Mouse (Mus musculus): ENCODE data around the gene Retnla. TPM values are rescaled to one million over a fixed set of nuclear protein-coding genes. Genes with fewer than 3 reads are reported as not detected.

The Retnla gene
- total RNA-seq (2014; rRNA removed): not detected in 2 replicates
- polyA plus RNA-seq (2015; fragmentation: Nextera tagmentation; extraction: Ambion mirVana): not detected in 2 replicates

DNA sequence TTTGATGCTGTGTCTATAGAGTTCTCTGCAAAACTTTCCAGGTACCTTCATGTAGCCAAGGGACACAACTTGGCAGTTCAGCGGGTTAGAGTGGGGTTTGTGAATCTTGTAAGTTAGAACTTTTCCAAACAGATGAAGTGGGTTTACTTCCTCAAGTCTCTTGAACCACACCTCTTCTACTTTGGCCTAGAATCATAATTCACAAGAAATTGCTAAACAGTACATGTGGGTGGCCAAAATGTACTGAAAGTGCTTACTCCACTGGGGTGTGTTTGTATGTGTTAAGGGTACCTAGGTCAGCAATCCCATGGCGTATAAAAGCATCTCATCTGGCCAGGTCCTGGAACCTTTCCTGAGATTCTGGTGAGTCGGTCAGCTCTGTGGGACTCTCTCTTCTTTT is at the start of gene Retnla:
Gene Retnla, plus strand, starts transcription at position 286 of the 400 bp plus-strand sequence.
- H3K9me3 ChIP-seq (ENCODE audit: low read length): no peaks in the 10 kb centered on the region
- no peak for TF ChIP-seq CTCF (IDR thresholded peaks at IDR 0.05)
- H3K4me2 ChIP-seq (ENCODE audit: low read depth, low read length, poor library complexity, severe bottlenecking): no peak within 1 kb of the TSS
- WGBS: 80% methylated on average over 3 of the region's 3 CpGs
- H3K4me3 ChIP-seq (ENCODE audit: low read depth, low read length): no peak within 1 kb of the TSS
- H3K27me3 ChIP-seq (ENCODE audit: insufficient read depth, low read length): no peaks in the 10 kb centered on the region
- DNase-seq (ENCODE audit: low spot score) (no peak), ATAC-seq (ENCODE audit: low FRiP score) (no peak)
- H3K27ac ChIP-seq (ENCODE audit: low read depth, low read length): no peak within 1 kb of the TSS
- H3K9ac ChIP-seq (replicated peaks; ENCODE audit: low read length, poor library complexity, severe bottlenecking): no peak within 1 kb of the TSS
- H3K4me1 ChIP-seq (ENCODE audit: insufficient read depth, low read length): no peaks in the 10 kb centered on the region
- H3K36me3 ChIP-seq (ENCODE audit: insufficient read depth, low read length): no peaks in the 10 kb centered on the region

DNA sequence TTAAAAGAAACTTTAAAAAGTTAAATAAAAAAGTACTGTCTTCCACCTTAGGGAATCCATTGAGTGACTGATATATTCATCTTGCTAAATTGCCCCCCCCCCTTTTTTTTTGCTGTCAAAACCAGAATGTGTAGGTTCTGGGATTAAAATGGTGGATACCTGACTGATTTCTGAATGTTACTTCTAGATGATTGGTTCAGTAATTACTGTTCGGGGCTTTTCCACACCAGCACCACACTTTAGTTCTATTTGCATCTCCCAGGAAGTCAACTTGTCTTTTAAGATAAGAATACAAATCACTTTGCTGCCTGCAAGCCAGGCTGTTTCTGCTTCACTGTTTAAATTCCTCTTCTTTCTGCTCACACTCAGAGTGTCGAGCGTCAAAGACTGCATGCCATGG is 44.1 kb upstream of the Retnla start:
- Histone ChIP-seq H3K9me3 (ENCODE audit: low read length) (no peaks in the 10 kb centered on the region), H3K36me3 (ENCODE audit: insufficient read depth, low read length) (no peaks in the 10 kb centered on the region), H3K9ac (replicated peaks; ENCODE audit: low read length, poor library complexity, severe bottlenecking) (no peak overlapping the region), H3K4me1 (ENCODE audit: insufficient read depth, low read length) (no peaks in the 10 kb centered on the region), H3K27me3 (ENCODE audit: insufficient read depth, low read length) (no peaks in the 10 kb centered on the region), H3K27ac (ENCODE audit: low read depth, low read length) (no peak overlapping the region), H3K4me3 (ENCODE audit: low read depth, low read length) (no peak overlapping the region), H3K4me2 (ENCODE audit: low read depth, low read length, poor library complexity, severe bottlenecking) (no peak overlapping the region)
- DNase-seq (ENCODE audit: low spot score) (no peak), ATAC-seq (ENCODE audit: low FRiP score) (no peak)
- WGBS: 71% methylated on average over 3 of the region's 3 CpGs
- TF ChIP-seq CTCF (IDR thresholded peaks at IDR 0.05): no peak

DNA sequence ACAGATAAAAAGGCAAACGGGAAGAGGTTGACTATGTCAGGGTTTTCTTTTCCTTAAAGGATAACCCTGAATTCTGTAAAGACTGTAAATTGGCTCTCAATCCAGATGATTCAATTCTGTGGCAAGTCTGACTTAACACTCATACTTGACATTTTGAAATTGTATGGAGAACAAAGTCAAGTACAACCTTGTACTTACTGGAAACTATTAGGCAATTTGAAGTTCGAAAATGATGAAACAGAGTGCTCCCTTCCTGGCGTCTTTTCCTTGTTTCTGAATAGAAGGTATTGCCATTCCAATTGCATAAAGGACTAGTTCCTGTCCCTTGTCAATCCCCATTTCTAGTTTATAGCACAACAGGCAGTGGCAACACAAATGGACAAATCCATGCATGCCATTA is 42.9 kb upstream of the Retnla start:
- Histone ChIP-seq H3K4me2 (ENCODE audit: low read depth, low read length, poor library complexity, severe bottlenecking) (no peak overlapping the region), H3K9ac (replicated peaks; ENCODE audit: low read length, poor library complexity, severe bottlenecking) (no peak overlapping the region), H3K36me3 (ENCODE audit: insufficient read depth, low read length) (no peaks in the 10 kb centered on the region), H3K4me1 (ENCODE audit: insufficient read depth, low read length) (no peaks in the 10 kb centered on the region), H3K9me3 (ENCODE audit: low read length) (no peaks in the 10 kb centered on the region), H3K4me3 (ENCODE audit: low read depth, low read length) (no peak overlapping the region), H3K27ac (ENCODE audit: low read depth, low read length) (no peak overlapping the region), H3K27me3 (ENCODE audit: insufficient read depth, low read length) (no peaks in the 10 kb centered on the region)
- 83% methylated on average over 3 of the region's 3 CpGs for WGBS
- TF ChIP-seq CTCF (IDR thresholded peaks at IDR 0.05): no peak
- ATAC-seq (ENCODE audit: low FRiP score) (no peak), DNase-seq (ENCODE audit: low spot score) (no peak)

DNA sequence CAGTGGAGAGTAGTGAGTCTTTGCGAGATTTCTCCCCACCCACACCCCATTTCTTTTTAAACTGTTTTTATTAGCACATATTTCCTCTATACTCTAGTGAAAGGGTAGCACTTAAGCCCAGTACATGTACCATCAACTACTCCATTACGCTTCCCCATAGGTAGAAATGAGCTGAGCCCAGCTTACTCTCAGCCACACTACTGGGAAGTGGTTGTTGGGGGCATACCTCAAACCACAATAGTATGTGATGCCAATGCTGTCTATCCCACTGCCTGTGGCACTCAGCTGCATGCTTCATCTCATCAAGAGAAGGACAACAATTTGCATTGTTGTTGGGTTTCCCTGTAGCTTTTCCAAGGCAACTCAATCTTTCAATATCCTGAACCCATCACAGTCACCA is 41.4 kb upstream of the Retnla start:
- Histone ChIP-seq H3K9ac (replicated peaks; ENCODE audit: low read length, poor library complexity, severe bottlenecking) (no peak overlapping the region), H3K36me3 (ENCODE audit: insufficient read depth, low read length) (no peaks in the 10 kb centered on the region), H3K4me2 (ENCODE audit: low read depth, low read length, poor library complexity, severe bottlenecking) (no peak overlapping the region), H3K27ac (ENCODE audit: low read depth, low read length) (no peak overlapping the region), H3K27me3 (ENCODE audit: insufficient read depth, low read length) (no peaks in the 10 kb centered on the region), H3K4me1 (ENCODE audit: insufficient read depth, low read length) (no peaks in the 10 kb centered on the region), H3K9me3 (ENCODE audit: low read length) (no peaks in the 10 kb centered on the region), H3K4me3 (ENCODE audit: low read depth, low read length) (no peak overlapping the region)
- WGBS: 95% methylated on average over 2 of the region's 2 CpGs
- DNase-seq (ENCODE audit: low spot score): no peak
- ATAC-seq (ENCODE audit: low FRiP score): no peak
- TF ChIP-seq CTCF (IDR thresholded peaks at IDR 0.05): no peak

DNA sequence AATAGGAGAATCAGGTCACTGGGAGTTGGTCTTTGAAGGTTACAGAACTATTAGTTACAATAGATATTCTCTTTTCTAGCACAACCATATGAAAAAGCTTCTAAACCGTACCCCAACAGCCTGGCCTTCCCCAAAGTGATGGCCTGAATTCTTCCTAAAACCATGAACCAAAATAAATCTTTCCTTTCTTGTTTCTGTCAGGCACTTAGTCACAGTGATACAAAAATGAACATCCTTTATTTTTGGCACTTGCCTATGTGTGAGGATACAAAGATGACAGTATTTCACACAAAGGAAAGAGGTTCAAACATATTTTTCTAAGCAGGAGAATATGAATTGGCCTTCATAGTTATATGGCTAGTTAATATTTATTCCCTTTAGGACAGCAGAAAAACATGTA is 36.9 kb upstream of the Retnla start:
- no peaks in the 10 kb centered on the region for H3K9me3 ChIP-seq (ENCODE audit: low read length)
- H3K36me3 ChIP-seq (ENCODE audit: insufficient read depth, low read length): no peaks in the 10 kb centered on the region
- no peak overlapping the region for H3K9ac ChIP-seq (replicated peaks; ENCODE audit: low read length, poor library complexity, severe bottlenecking)
- H3K27ac ChIP-seq (ENCODE audit: low read depth, low read length): no peak overlapping the region
- DNase-seq (ENCODE audit: low spot score): no peak
- no peak for TF ChIP-seq CTCF (IDR thresholded peaks at IDR 0.05)
- H3K4me2 ChIP-seq (ENCODE audit: low read depth, low read length, poor library complexity, severe bottlenecking): no peak overlapping the region
- H3K4me1 ChIP-seq (ENCODE audit: insufficient read depth, low read length): no peaks in the 10 kb centered on the region
- no peak overlapping the region for H3K4me3 ChIP-seq (ENCODE audit: low read depth, low read length)
- no peak for ATAC-seq (ENCODE audit: low FRiP score)
- WGBS: 74% methylated on average over 1 of the region's 1 CpGs
- H3K27me3 ChIP-seq (ENCODE audit: insufficient read depth, low read length): no peaks in the 10 kb centered on the region

DNA sequence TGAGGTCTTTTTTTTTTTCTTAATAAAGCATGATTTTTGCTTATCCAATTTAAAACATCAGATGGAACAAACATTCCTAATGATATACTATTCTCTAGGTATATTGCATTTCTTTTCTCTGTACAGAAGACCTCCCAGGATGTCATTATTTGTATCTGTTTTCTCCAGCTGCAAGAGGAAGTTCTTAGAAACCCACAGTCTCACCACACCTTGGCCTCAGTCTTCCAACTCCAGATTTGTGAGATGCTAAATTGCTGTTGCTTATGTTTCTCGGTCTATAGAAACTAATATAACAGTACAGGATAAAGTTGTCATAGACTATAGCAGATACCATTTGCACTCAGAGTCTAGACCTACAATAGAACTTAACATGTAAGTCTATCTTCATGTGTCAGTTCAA is 35.8 kb upstream of the Retnla start:
- ATAC-seq (ENCODE audit: low FRiP score) (no peak), DNase-seq (ENCODE audit: low spot score) (no peak)
- Histone ChIP-seq H3K9ac (replicated peaks; ENCODE audit: low read length, poor library complexity, severe bottlenecking) (no peak overlapping the region), H3K36me3 (ENCODE audit: insufficient read depth, low read length) (no peaks in the 10 kb centered on the region), H3K27ac (ENCODE audit: low read depth, low read length) (no peak overlapping the region), H3K27me3 (ENCODE audit: insufficient read depth, low read length) (no peaks in the 10 kb centered on the region), H3K4me1 (ENCODE audit: insufficient read depth, low read length) (no peaks in the 10 kb centered on the region), H3K9me3 (ENCODE audit: low read length) (no peaks in the 10 kb centered on the region), H3K4me3 (ENCODE audit: low read depth, low read length) (no peak overlapping the region), H3K4me2 (ENCODE audit: low read depth, low read length, poor library complexity, severe bottlenecking) (no peak overlapping the region)
- no peak for TF ChIP-seq CTCF (IDR thresholded peaks at IDR 0.05)
- WGBS: 98% methylated on average over 1 of the region's 1 CpGs

All from midbrain, postnatal 0 days (tissue).